Mouse (Mus musculus): ENCODE data around the gene Grin2d.

Grin2d gene

GRCm38 (mm10) chr7:45782271-45782670 is 95.9 kb downstream of the Grin2d start:
- no peak for DNase-seq

Measured in right cerebral cortex, adult 18-20 months (tissue).